Mouse (Mus musculus): ENCODE results near the gene Ide. TPM values are rescaled to one million over a fixed set of nuclear protein-coding genes. Genes with fewer than 3 reads are reported as not detected.

The Ide gene
- total and polyA plus RNA-seq, 3 experiments: 24.0 to 99.8 (median 52.2) TPM

DNA sequence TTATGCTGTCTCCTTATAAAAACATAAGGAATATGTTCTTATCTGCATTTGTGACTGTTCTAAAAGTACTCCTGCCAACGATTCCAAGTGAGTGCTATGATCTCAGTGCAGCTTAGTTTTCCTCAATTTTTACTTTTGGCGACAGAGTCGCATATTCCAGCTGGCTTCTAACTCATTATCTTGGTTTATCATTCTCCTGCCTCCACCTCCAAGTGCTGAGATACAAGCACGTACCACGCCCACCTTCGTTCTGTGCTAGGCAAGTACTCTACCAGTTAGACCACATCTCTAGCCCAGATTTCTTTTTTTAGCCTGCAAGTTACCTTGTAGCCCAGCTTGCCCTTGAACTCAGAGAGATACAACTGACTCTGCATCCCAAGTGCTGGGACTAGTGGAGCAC, 54.5 kb downstream of the Ide start:
- no peak overlapping the region for H3K9ac ChIP-seq (ENCODE audit: low read depth, low read length)
- DNase-seq: no peak
- TF ChIP-seq POLR2A (IDR thresholded peaks at IDR 0.05; ENCODE audit: insufficient read depth, low read depth, low read length) (no peak), EP300 (IDR thresholded peaks at IDR 0.05; ENCODE audit: insufficient read depth, low read depth, low read length) (no peak), CTCF (IDR thresholded peaks at IDR 0.05) (no peak)
- H3K79me2 ChIP-seq (replicated peaks; ENCODE audit: control insufficient read depth, insufficient read depth, low read length): no peaks in the 10 kb centered on the region
- no peaks in the 10 kb centered on the region for H3K4me1 ChIP-seq (ENCODE audit: control insufficient read depth, insufficient read depth, low read length)
- WGBS: 51% methylated on average over 6 of the region's 6 CpGs
- no peak overlapping the region for H3K27ac ChIP-seq
- H3K27me3 ChIP-seq (ENCODE audit: control insufficient read depth, insufficient read depth, low read length): no peaks in the 10 kb centered on the region
- H3K4me3 ChIP-seq: no peak overlapping the region
- intact Hi-C loops (cut with DNase I): no loop called here
- no peaks in the 10 kb centered on the region; the same call in 1 of the 2 replicates for H3K36me3 ChIP-seq (ENCODE audit: control insufficient read depth, insufficient read depth, low read length)

DNA sequence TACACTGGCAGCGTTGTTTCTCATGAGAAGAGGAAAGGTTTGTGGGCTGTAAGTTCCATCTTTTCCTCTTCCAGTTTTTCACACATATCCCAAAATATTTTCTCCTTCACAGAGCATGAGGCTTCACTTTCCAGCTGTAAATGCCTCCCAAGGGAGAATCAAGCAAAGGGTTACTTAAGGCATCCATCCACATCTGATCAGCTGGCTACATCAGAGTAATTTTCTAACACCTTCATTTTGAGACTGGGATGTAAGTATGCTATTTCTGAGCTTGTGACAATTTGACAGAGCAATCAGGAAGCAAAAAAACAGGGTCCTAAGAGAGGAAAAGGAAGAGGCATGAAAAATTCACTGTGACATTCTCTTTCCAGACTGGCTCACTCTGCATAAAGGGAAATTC, 55.9 kb downstream of the Ide start:
- Histone ChIP-seq H3K79me2 (replicated peaks; ENCODE audit: control insufficient read depth, insufficient read depth, low read length) (no peaks in the 10 kb centered on the region), H3K27me3 (ENCODE audit: control insufficient read depth, insufficient read depth, low read length) (no peaks in the 10 kb centered on the region), H3K36me3 (ENCODE audit: control insufficient read depth, insufficient read depth, low read length) (no peaks in the 10 kb centered on the region; the same call in 1 of the 2 replicates), H3K27ac (no peak overlapping the region), H3K4me1 (ENCODE audit: control insufficient read depth, insufficient read depth, low read length) (no peaks in the 10 kb centered on the region), H3K9ac (ENCODE audit: low read depth, low read length) (no peak overlapping the region), H3K4me3 (no peak overlapping the region)
- intact Hi-C loops (cut with DNase I): no loop called here
- WGBS: 43% methylated on average over 1 of the region's 1 CpGs
- DNase-seq: no peak
- TF ChIP-seq CTCF (IDR thresholded peaks at IDR 0.05) (no peak), EP300 (IDR thresholded peaks at IDR 0.05; ENCODE audit: insufficient read depth, low read depth, low read length) (no peak), POLR2A (IDR thresholded peaks at IDR 0.05; ENCODE audit: insufficient read depth, low read depth, low read length) (no peak)

DNA sequence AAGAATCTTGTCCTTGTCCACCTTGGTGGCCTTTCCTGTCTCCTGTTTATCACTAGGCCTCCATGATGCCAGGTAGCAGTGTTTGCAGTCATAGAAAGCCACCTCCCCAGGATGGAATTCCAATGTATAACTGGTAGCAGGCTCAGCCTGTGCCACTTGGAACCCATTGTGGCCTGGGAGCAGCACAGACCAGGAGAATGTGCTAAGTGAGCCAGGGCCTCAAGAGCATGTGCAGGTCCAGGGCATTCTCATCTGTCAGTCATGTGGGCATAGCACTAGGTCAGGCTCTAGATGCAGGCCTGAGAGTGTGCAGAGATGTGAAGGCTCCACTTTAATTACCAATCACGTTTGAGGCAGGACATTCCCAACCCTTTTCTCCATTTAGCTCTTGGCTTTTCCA, 58.5 kb downstream of the Ide start:
- DNase-seq: peak in 1 of 2 experiments; percentile 17
- Histone ChIP-seq H3K4me3 (no peak overlapping the region), H3K27me3 (ENCODE audit: control insufficient read depth, insufficient read depth, low read length) (no peaks in the 10 kb centered on the region), H3K4me1 (ENCODE audit: control insufficient read depth, insufficient read depth, low read length) (no peaks in the 10 kb centered on the region), H3K27ac (no peak overlapping the region), H3K79me2 (replicated peaks; ENCODE audit: control insufficient read depth, insufficient read depth, low read length) (no peaks in the 10 kb centered on the region), H3K36me3 (ENCODE audit: control insufficient read depth, insufficient read depth, low read length) (no peaks in the 10 kb centered on the region; the same call in 1 of the 2 replicates), H3K9ac (ENCODE audit: low read depth, low read length) (no peak overlapping the region)
- TF ChIP-seq POLR2A (IDR thresholded peaks at IDR 0.05; ENCODE audit: insufficient read depth, low read depth, low read length) (no peak), EP300 (IDR thresholded peaks at IDR 0.05; ENCODE audit: insufficient read depth, low read depth, low read length) (no peak), CTCF (IDR thresholded peaks at IDR 0.05) (no peak)
- intact Hi-C loops (cut with DNase I): no loop called here
- 62% methylated on average over 1 of the region's 1 CpGs for WGBS

DNA sequence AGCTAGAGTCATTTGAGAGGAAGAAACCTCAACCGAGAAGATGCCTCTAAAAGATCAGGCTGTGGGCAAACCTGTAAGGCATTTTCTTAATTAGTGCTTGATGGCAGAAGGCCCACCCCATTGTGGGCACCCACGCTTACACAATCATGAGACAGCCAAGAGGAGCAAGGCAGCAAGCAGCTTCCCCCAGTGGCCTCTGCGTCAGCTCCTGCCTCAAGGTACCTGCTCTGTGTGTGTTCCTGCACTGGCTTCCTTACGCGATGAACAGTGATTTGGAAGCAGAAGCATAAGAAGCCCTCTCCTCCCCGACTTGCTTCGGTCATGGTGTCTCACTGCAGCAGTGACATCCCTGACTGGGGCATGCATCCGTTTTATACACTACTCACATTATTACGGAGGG, 62.1 kb downstream of the Ide start:
- Histone ChIP-seq H3K4me3 (no peak overlapping the region), H3K79me2 (replicated peaks; ENCODE audit: control insufficient read depth, insufficient read depth, low read length) (no peaks in the 10 kb centered on the region), H3K9ac (ENCODE audit: low read depth, low read length) (no peak overlapping the region), H3K27me3 (ENCODE audit: control insufficient read depth, insufficient read depth, low read length) (no peaks in the 10 kb centered on the region), H3K36me3 (ENCODE audit: control insufficient read depth, insufficient read depth, low read length) (no peaks in the 10 kb centered on the region), H3K4me1 (ENCODE audit: control insufficient read depth, insufficient read depth, low read length) (no peaks in the 10 kb centered on the region), H3K27ac (no peak overlapping the region)
- no peak for TF ChIP-seq CTCF (IDR thresholded peaks at IDR 0.05)
- no peak for TF ChIP-seq POLR2A (IDR thresholded peaks at IDR 0.05; ENCODE audit: insufficient read depth, low read depth, low read length)
- no peak for TF ChIP-seq EP300 (IDR thresholded peaks at IDR 0.05; ENCODE audit: insufficient read depth, low read depth, low read length)
- 95% methylated on average over 9 of the region's 9 CpGs for WGBS
- no peak for DNase-seq
- intact Hi-C loops (cut with DNase I): no loop called here

DNA sequence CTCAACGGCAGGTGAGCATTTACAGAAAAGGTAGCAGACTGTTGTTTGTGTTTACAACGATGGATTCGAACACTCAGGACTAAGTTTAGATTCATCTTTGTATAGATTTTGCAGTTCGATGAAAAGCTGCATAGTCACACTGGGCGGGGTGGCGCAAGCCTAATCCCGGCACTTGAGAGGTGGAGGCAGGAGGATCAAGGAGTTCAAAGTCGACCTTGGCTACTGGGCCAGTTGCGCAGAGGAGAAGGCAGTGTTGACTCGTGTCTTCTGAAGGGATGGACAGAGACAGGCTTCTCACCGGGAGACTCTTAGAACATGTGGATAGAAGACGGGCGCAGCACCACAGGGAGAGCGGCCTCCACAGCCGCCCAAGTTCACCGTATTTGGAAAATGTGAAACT, 68.5 kb downstream of the Ide start:
- Histone ChIP-seq H3K4me1 (ENCODE audit: control insufficient read depth, insufficient read depth, low read length) (peaks cover 1% of the 10 kb centered on the region), H3K9ac (ENCODE audit: low read depth, low read length) (no peak overlapping the region), H3K27me3 (ENCODE audit: control insufficient read depth, insufficient read depth, low read length) (no peaks in the 10 kb centered on the region), H3K36me3 (ENCODE audit: control insufficient read depth, insufficient read depth, low read length) (no peaks in the 10 kb centered on the region), H3K79me2 (replicated peaks; ENCODE audit: control insufficient read depth, insufficient read depth, low read length) (no peaks in the 10 kb centered on the region), H3K27ac (no peak overlapping the region), H3K4me3 (no peak overlapping the region)
- no peak for TF ChIP-seq POLR2A (IDR thresholded peaks at IDR 0.05; ENCODE audit: insufficient read depth, low read depth, low read length)
- no peak for TF ChIP-seq EP300 (IDR thresholded peaks at IDR 0.05; ENCODE audit: insufficient read depth, low read depth, low read length)
- no peak for TF ChIP-seq CTCF (IDR thresholded peaks at IDR 0.05)
- intact Hi-C loops (cut with DNase I): loop anchor here (5.0 kb wide), 1 partner anchor 108 kb away; the partner anchor contains the start of gene Kif11
- no peak for DNase-seq
- 89% methylated on average over 16 of the region's 16 CpGs for WGBS

DNA sequence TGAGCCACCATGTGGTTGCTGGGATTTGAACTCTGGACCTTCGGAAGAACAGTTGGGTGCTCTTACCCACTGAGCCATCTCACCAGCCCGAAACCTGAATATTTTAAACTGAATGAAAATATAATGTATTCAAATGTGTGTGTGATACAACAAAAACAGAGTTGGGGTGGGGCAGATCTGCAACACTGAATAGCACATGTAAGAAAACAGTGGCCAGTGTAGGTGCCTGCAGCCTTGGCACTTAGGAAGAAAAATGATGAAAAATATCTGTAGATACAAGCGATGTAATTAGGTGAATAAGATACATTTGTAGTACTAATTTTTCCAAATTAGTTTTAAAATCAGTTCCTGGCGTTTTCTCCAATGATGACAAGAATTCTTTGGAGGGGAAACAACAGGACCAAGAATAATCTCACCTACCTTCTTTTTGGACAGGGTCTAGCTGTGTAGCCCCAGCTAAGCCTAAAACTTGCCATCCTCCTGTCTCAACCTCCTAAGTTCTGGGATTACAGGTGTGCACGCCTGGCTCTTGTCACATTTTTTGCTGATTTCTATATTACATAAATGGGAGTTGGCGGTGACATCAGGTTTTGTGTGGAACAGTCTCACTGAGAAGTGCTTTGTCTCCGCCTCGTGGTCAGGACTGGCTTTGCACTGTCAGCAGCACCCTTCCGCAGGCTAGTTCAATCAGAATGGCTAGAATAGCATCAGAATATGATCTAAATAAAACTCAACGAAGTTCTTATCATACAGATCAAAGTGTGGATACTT, 72.1 kb downstream of the Ide start:
- WGBS: 29% methylated on average over 10 of the region's 10 CpGs
- H3K27me3 ChIP-seq (ENCODE audit: control insufficient read depth, insufficient read depth, low read length): no peaks in the 10 kb centered on the region
- TF ChIP-seq EP300 (IDR thresholded peaks at IDR 0.05; ENCODE audit: insufficient read depth, low read depth, low read length) (peak; percentile 93), POLR2A (IDR thresholded peaks at IDR 0.05; ENCODE audit: insufficient read depth, low read depth, low read length) (no peak), CTCF (IDR thresholded peaks at IDR 0.05) (peak; percentile 94)
- H3K9ac ChIP-seq (ENCODE audit: low read depth, low read length): no peak overlapping the region; the same call in 1 of the 2 replicates
- H3K36me3 ChIP-seq (ENCODE audit: control insufficient read depth, insufficient read depth, low read length): no peaks in the 10 kb centered on the region
- peak; percentile 80 to 90 for DNase-seq
- no peak overlapping the region for H3K27ac ChIP-seq
- H3K4me3 ChIP-seq: no peak overlapping the region
- peaks cover 1% of the 10 kb centered on the region for H3K4me1 ChIP-seq (ENCODE audit: control insufficient read depth, insufficient read depth, low read length)
- intact Hi-C loops (cut with DNase I): loop anchor here (2.0 to 5.0 kb wide), 2 partner anchors 112 to 215 kb away; partner anchors contain the start of gene Kif11
- H3K79me2 ChIP-seq (replicated peaks; ENCODE audit: control insufficient read depth, insufficient read depth, low read length): no peaks in the 10 kb centered on the region

Data from heart, adult 2 months (tissue).